Mouse (Mus musculus): ENCODE measurements around the gene Dlgap1. TPM values are rescaled to one million over a fixed set of nuclear protein-coding genes. Genes with fewer than 3 reads are reported as not detected.

The Dlgap1 gene
- polyA plus RNA-seq, 1 experiment from 2014 or later, result 0.03 TPM

DNA sequence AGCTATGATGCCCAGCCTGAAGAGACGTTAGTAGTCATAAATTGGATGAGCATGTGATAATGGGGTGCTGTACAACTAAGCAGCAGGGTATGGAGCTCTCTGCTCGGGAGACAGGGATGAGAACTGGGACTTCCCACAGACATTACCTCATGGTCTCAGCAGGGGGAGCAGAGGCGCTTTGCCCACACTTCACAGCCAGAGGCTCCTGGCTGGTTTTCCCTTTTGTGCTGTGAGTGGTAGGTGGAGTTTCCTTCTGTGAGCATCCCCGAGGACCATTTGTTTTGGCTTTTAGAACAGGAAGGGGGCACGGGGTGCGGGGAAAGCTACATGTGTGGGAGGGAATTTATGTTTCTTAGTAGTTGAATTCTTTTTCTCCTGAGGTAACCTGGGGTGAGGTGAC, 768.6 kb downstream of the Dlgap1 start:
- no peak overlapping the region for H3K4me3 ChIP-seq (replicated peaks)
- H3K27me3 ChIP-seq, result no peaks in the 10 kb centered on the region
- ATAC-seq (ENCODE audit: low read depth) (0 out of 2 replicates have a peak, but pooled peaks have one; percentile 41), DNase-seq (no peak)
- no peak overlapping the region for H3K27ac ChIP-seq
- H3K9me3 ChIP-seq (replicated peaks), result no peaks in the 10 kb centered on the region
- no peak overlapping the region for H3K9ac ChIP-seq
- no peaks in the 10 kb centered on the region for H3K36me3 ChIP-seq
- H3K4me1 ChIP-seq (replicated peaks), result peaks cover 5% of the 10 kb centered on the region
- H3K4me2 ChIP-seq, result peak overlapping the region; percentile 41
- WGBS (ENCODE audit: insufficient replicate concordance), result 7% methylated on average over 6 of the region's 6 CpGs

GRCm38 (mm10) chr17:70738168-70738854, 769.4 kb downstream of the Dlgap1 start:
- DNase-seq, result peak; percentile 30
- peak overlapping the region; percentile 41 for H3K4me2 ChIP-seq
- H3K4me3 ChIP-seq (replicated peaks), result 0 out of 2 replicates have a peak overlapping the region, but pooled peaks have one; percentile 10
- ATAC-seq (ENCODE audit: low read depth), result peak; percentile 65
- H3K27ac ChIP-seq, result no peak overlapping the region
- H3K27me3 ChIP-seq, result no peaks in the 10 kb centered on the region
- peaks cover 5% of the 10 kb centered on the region for H3K4me1 ChIP-seq (replicated peaks)
- H3K36me3 ChIP-seq, result no peaks in the 10 kb centered on the region
- WGBS (ENCODE audit: insufficient replicate concordance), result 3% methylated on average over 17 of the region's 17 CpGs
- no peak overlapping the region for H3K9ac ChIP-seq
- H3K9me3 ChIP-seq (replicated peaks), result no peaks in the 10 kb centered on the region

- DNase-seq (no peak), ATAC-seq (ENCODE audit: low read depth) (no peak)
- no peak overlapping the region for H3K4me2 ChIP-seq
- no peak overlapping the region for H3K27ac ChIP-seq
- H3K9me3 ChIP-seq (replicated peaks), result no peaks in the 10 kb centered on the region
- WGBS (ENCODE audit: insufficient replicate concordance), result 54% methylated on average over 6 of the region's 6 CpGs
- H3K27me3 ChIP-seq, result no peaks in the 10 kb centered on the region
- H3K36me3 ChIP-seq, result no peaks in the 10 kb centered on the region
- no peak overlapping the region for H3K4me3 ChIP-seq (replicated peaks)
- H3K4me1 ChIP-seq (replicated peaks), result peaks cover 5% of the 10 kb centered on the region
- H3K9ac ChIP-seq, result no peak overlapping the region
Measured at GRCm38 (mm10) chr17:70739346-70739745, 770.5 kb downstream of the Dlgap1 start.

GRCm38 (mm10) chr17:70741696-70742095, 772.8 kb downstream of the Dlgap1 start:
- DNase-seq (no peak), ATAC-seq (ENCODE audit: low read depth) (no peak)
- 70% methylated on average over 1 of the region's 1 CpGs for WGBS (ENCODE audit: insufficient replicate concordance)

DNA sequence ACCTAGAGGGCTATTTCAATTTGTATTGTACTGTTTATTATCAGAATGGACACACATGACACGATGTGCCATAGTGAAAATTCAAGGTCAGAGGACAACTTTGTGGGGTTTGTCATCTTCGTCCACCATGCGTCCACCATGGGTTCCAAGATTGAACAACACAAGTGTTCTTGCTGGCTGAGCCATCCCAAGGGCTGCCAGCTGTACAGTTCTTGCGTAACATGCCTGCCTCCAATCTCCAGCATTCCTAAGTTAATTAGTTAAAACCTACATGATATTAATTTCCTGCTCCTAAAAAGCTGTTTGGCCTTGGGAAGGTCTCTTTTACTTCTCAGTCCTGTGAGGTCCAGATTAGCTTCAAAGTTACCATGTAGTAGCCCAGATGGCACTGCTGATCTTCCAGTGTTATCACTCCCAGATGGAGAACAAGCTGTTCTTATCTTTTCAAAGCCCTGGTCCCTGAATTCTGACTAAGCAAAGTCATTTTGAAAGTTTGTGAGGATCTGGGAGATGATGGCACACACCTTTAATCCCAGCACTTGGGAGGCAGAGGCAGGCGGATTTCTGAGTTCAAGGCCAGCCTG, 775.8 kb downstream of the Dlgap1 start:
- ATAC-seq (ENCODE audit: low read depth) (no peak), DNase-seq (no peak)
- Histone ChIP-seq H3K4me3 (replicated peaks) (no peak overlapping the region), H3K9ac (no peak overlapping the region), H3K27me3 (peaks cover 35% of the 10 kb centered on the region), H3K27ac (no peak overlapping the region), H3K9me3 (replicated peaks) (no peaks in the 10 kb centered on the region), H3K4me1 (replicated peaks) (peaks cover 7% of the 10 kb centered on the region; the same call in 1 of the 2 replicates), H3K4me2 (no peak overlapping the region), H3K36me3 (no peaks in the 10 kb centered on the region)
- WGBS (ENCODE audit: insufficient replicate concordance), result 70% methylated on average over 5 of the region's 5 CpGs

More at GRCm38 (mm10) chr17:70741696-70742095, 772.8 kb downstream of the Dlgap1 start:
- Histone ChIP-seq H3K4me2 (no peak overlapping the region), H3K4me3 (replicated peaks) (no peak overlapping the region), H3K36me3 (no peaks in the 10 kb centered on the region), H3K27me3 (peaks cover 7% of the 10 kb centered on the region; the same call in 1 of the 2 replicates), H3K27ac (no peak overlapping the region), H3K9ac (no peak overlapping the region), H3K9me3 (replicated peaks) (no peaks in the 10 kb centered on the region), H3K4me1 (replicated peaks) (peaks cover 8% of the 10 kb centered on the region)

- H3K4me3 ChIP-seq (replicated peaks), result no peak overlapping the region
- WGBS (ENCODE audit: insufficient replicate concordance), result 53% methylated on average over 6 of the region's 6 CpGs
- DNase-seq (no peak), ATAC-seq (ENCODE audit: low read depth) (no peak)
- no peaks in the 10 kb centered on the region for H3K36me3 ChIP-seq
- H3K27ac ChIP-seq, result no peak overlapping the region
- no peaks in the 10 kb centered on the region for H3K9me3 ChIP-seq (replicated peaks)
- peaks cover 7% of the 10 kb centered on the region; the same call in 1 of the 2 replicates for H3K4me1 ChIP-seq (replicated peaks)
- H3K4me2 ChIP-seq, result no peak overlapping the region
- peaks cover 39% of the 10 kb centered on the region for H3K27me3 ChIP-seq
- no peak overlapping the region for H3K9ac ChIP-seq
Measured at GRCm38 (mm10) chr17:70745385-70745784, 776.5 kb downstream of the Dlgap1 start.

- DNase-seq (no peak), ATAC-seq (ENCODE audit: low read depth) (no peak)
- 28% methylated on average over 9 of the region's 9 CpGs for WGBS (ENCODE audit: insufficient replicate concordance)
- Histone ChIP-seq H3K4me2 (no peak overlapping the region), H3K4me1 (replicated peaks) (peaks cover 11% of the 10 kb centered on the region; the same call in 1 of the 2 replicates), H3K9me3 (replicated peaks) (no peaks in the 10 kb centered on the region), H3K36me3 (no peaks in the 10 kb centered on the region), H3K4me3 (replicated peaks) (no peak overlapping the region), H3K9ac (no peak overlapping the region), H3K27me3 (peaks cover 50% of the 10 kb centered on the region), H3K27ac (no peak overlapping the region)
Measured at GRCm38 (mm10) chr17:70746379-70747079, 777.7 kb downstream of the Dlgap1 start.

DNA sequence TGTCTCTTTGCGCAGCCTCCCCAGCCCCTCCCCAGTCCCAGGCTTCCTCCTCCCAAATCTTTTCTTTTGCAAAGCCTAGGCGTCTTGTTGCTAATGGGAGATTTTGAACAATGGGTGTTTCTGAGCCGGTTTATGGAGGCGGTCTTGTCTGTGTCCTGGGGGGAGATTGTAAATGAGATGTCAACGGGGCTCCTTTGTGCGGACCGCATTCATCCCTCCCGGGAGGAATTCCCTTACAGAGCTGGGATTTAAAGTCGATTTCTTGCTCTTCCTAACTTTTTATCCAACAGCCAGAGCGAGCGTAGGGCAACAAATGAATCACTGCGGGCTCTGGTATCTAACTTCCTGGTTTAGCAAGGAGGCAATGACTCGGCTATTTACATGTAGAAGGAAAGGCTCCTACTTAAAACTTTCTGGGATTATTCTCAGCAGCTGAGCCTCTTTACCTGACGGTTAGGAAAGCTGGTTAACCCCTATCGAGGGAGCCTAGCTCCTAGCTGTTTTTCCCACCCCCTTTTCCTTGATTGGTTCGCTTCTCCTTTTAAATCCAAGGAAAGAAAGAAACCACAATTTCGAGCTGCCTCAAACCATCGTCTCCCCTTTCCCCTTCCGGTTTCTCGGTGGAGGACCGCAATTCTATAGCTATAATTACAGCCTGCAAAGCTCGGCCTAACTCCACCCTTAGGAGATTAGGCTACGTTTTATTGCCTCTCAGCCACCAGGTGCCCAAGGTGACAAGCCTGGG, 779.0 kb downstream of the Dlgap1 start:
- H3K4me1 ChIP-seq (replicated peaks), result peaks cover 14% of the 10 kb centered on the region; the same call in 1 of the 2 replicates
- no peaks in the 10 kb centered on the region for H3K36me3 ChIP-seq
- H3K27ac ChIP-seq, result peak overlapping the region; percentile 39
- H3K4me2 ChIP-seq, result peak overlapping the region; percentile 42
- WGBS (ENCODE audit: insufficient replicate concordance), result 1% methylated on average over 23 of the region's 23 CpGs
- H3K9me3 ChIP-seq (replicated peaks), result no peaks in the 10 kb centered on the region
- no peak for DNase-seq
- peaks cover 59% of the 10 kb centered on the region for H3K27me3 ChIP-seq
- peak overlapping the region; percentile 10 for H3K4me3 ChIP-seq (replicated peaks)
- peak overlapping the region; percentile 26; the same call in 1 of the 2 replicates for H3K9ac ChIP-seq
- ATAC-seq (ENCODE audit: low read depth), result no peak

GRCm38 (mm10) chr17:70748476-70748830, 779.6 kb downstream of the Dlgap1 start:
- Histone ChIP-seq H3K9ac (peak overlapping the region; percentile 26; the same call in 1 of the 2 replicates), H3K4me1 (replicated peaks) (peaks cover 18% of the 10 kb centered on the region; the same call in 1 of the 2 replicates), H3K27ac (no peak overlapping the region), H3K9me3 (replicated peaks) (no peaks in the 10 kb centered on the region), H3K27me3 (peaks cover 59% of the 10 kb centered on the region), H3K4me2 (peak overlapping the region; percentile 42), H3K4me3 (replicated peaks) (peak overlapping the region; percentile 10; the same call in 1 of the 2 replicates), H3K36me3 (no peaks in the 10 kb centered on the region)
- 9% methylated on average over 10 of the region's 10 CpGs for WGBS (ENCODE audit: insufficient replicate concordance)
- DNase-seq (no peak), ATAC-seq (ENCODE audit: low read depth) (no peak)

- ATAC-seq (ENCODE audit: low read depth), result no peak
Measured at GRCm38 (mm10) chr17:70748964-70749650, 780.2 kb downstream of the Dlgap1 start.

More at GRCm38 (mm10) chr17:70748964-70749650, 780.2 kb downstream of the Dlgap1 start:
- no peaks in the 10 kb centered on the region for H3K9me3 ChIP-seq (replicated peaks)
- no peak overlapping the region for H3K27ac ChIP-seq
- WGBS (ENCODE audit: insufficient replicate concordance), result 31% methylated on average over 7 of the region's 7 CpGs
- no peak overlapping the region for H3K4me2 ChIP-seq
- peaks cover 59% of the 10 kb centered on the region for H3K27me3 ChIP-seq
- no peak overlapping the region for H3K9ac ChIP-seq
- no peaks in the 10 kb centered on the region for H3K36me3 ChIP-seq
- H3K4me1 ChIP-seq (replicated peaks), result peaks cover 20% of the 10 kb centered on the region; the same call in 1 of the 2 replicates
- no peak overlapping the region for H3K4me3 ChIP-seq (replicated peaks)
- DNase-seq, result no peak
